Mouse (Mus musculus) stomach, postnatal 0 days (tissue): ENCODE results near the gene Twist2. TPM values are rescaled to one million over a fixed set of nuclear protein-coding genes. Genes with fewer than 3 reads are reported as not detected.
A peak's percentile ranks its signal among the peaks of the same experiment; 100 is the strongest.

Source experiments
- ATAC-seq: fragments of 200-750 bp; cut with Nextera tagmentation; 2 replicates; pipeline ENCODE4 v1.8.0; 2017; ENCODE audit not compliant: low FRiP score, low TSS enrichment
- DNase-seq: peaks from one replicate; pipeline ENCODE4 v3.0.0-alpha.2; 2016; ENCODE audit warnings: low spot score
- H3K27ac ChIP-seq: fragments of 300-500 bp; sonication (generic); replicated peaks from 2 replicates; pipeline ENCODE4 v1.5.1; 2014; ENCODE audit warnings: mild to moderate bottlenecking, control low read depth
- H3K27me3 ChIP-seq: fragments of 300-500 bp; sonication (generic); 2 replicates; pipeline ENCODE4 v1.6.1; 2014; ENCODE audit warnings: low read length; ENCODE audit not compliant: control insufficient read depth, insufficient read depth
- H3K36me3 ChIP-seq: fragments of 300-500 bp; sonication (generic); 2 replicates; pipeline ENCODE4 v1.6.1; 2014; ENCODE audit warnings: low read length, mixed read lengths; ENCODE audit not compliant: control insufficient read depth, insufficient read depth
- H3K4me1 ChIP-seq: fragments of 300-500 bp; sonication (generic); replicated peaks from 2 replicates; pipeline ENCODE4 v1.6.1; 2014; ENCODE audit warnings: antibody characterized with exemption; ENCODE audit not compliant: control insufficient read depth, insufficient read depth
- H3K4me2 ChIP-seq: fragments of 300-500 bp; sonication (generic); replicated peaks from 2 replicates; pipeline ENCODE4 v1.6.1; 2014; ENCODE audit warnings: low read depth, mild to moderate bottlenecking, control low read depth, moderate library complexity
- H3K4me3 ChIP-seq: fragments of 300-500 bp; sonication (generic); 2 replicates; pipeline ENCODE4 v1.5.1; 2014; ENCODE audit warnings: low read depth, low read length, control low read depth
- H3K9ac ChIP-seq: fragments of 300-500 bp; sonication (generic); 2 replicates; pipeline ENCODE4 v1.6.1; 2014; ENCODE audit warnings: mild to moderate bottlenecking, low read length, control low read depth, mixed read lengths
- H3K9me3 ChIP-seq: fragments of 300-500 bp; sonication (generic); 2 replicates; pipeline ENCODE4 v1.6.1; 2016; ENCODE audit warnings: low read length; ENCODE audit not compliant: control insufficient read depth
- CTCF ChIP-seq: IDR thresholded peaks from 2 replicates; pipeline ENCODE4 v1.5.1; 2016; ENCODE audit warnings: antibody characterized with exemption, low read depth, mild to moderate bottlenecking, moderate library complexity
- EP300 ChIP-seq: optimal IDR thresholded peaks from 2 replicates; pipeline ENCODE3; 2016; ENCODE audit warnings: antibody characterized with exemption
- WGBS: fragments of 180-500 bp; shearing (Covaris S2); extraction: QIAGEN DNeasy Blood & Tissue Kit; methylation state at CpG from one replicate; pipeline ENCODE4 v1.1.7; 2014; 5-methylcytosine and 5-hydroxymethylcytosine counted together
- polyA plus RNA-seq: library from polyadenylated mRNA; unstranded; fragments of >200 nt; fragmentation: Nextera tagmentation; extraction: Ambion mirVana; gene quantifications from 2 replicates; pipeline ENCODE4 v1.2.1, GENCODE M21; 2015

The Twist2 gene
- polyA plus RNA-seq, 1 experiment from 2014 or later, result 3.7 TPM

GRCm38 (mm10) chr1:91776928-91777327 is 24.3 kb upstream of the Twist2 start:
- no peaks in the 10 kb centered on the region for H3K27me3 ChIP-seq
- H3K9ac ChIP-seq, result no peak overlapping the region
- ATAC-seq, result no peak
- DNase-seq, result no peak
- WGBS, result 66% methylated on average over 5 of the region's 5 CpGs
- H3K9me3 ChIP-seq, result no peaks in the 10 kb centered on the region
- TF ChIP-seq EP300, result no peak
- TF ChIP-seq CTCF, result no peak
- no peak overlapping the region for H3K4me2 ChIP-seq
- H3K27ac ChIP-seq, result no peak overlapping the region
- H3K4me1 ChIP-seq, result no peaks in the 10 kb centered on the region
- no peaks in the 10 kb centered on the region for H3K36me3 ChIP-seq
- no peak overlapping the region for H3K4me3 ChIP-seq

GRCm38 (mm10) chr1:91779819-91780218 is 21.4 kb upstream of the Twist2 start:
- H3K4me2 ChIP-seq, result no peak overlapping the region
- 83% methylated on average over 4 of the region's 4 CpGs for WGBS
- H3K9ac ChIP-seq, result no peak overlapping the region
- H3K4me1 ChIP-seq, result no peaks in the 10 kb centered on the region
- H3K4me3 ChIP-seq, result no peak overlapping the region
- H3K27me3 ChIP-seq, result no peaks in the 10 kb centered on the region
- no peaks in the 10 kb centered on the region for H3K36me3 ChIP-seq
- DNase-seq (no peak), ATAC-seq (no peak)
- H3K27ac ChIP-seq, result no peak overlapping the region
- no peaks in the 10 kb centered on the region for H3K9me3 ChIP-seq
- TF ChIP-seq CTCF (no peak), EP300 (no peak)

- H3K9me3 ChIP-seq, result no peaks in the 10 kb centered on the region
- H3K36me3 ChIP-seq, result no peaks in the 10 kb centered on the region
- no peak overlapping the region for H3K4me2 ChIP-seq
- no peak overlapping the region for H3K9ac ChIP-seq
- DNase-seq (no peak), ATAC-seq (no peak)
- H3K4me3 ChIP-seq, result no peak overlapping the region
- WGBS, result 61% methylated on average over 7 of the region's 7 CpGs
- no peaks in the 10 kb centered on the region for H3K27me3 ChIP-seq
- H3K27ac ChIP-seq, result no peak overlapping the region
- no peaks in the 10 kb centered on the region for H3K4me1 ChIP-seq
- TF ChIP-seq CTCF (no peak), EP300 (no peak)
Observed at GRCm38 (mm10) chr1:91781182-91781581, 20.1 kb upstream of the Twist2 start.

- ATAC-seq (no peak), DNase-seq (no peak)
- WGBS, result 80% methylated on average over 3 of the region's 3 CpGs
- Histone ChIP-seq H3K27me3 (no peaks in the 10 kb centered on the region), H3K4me2 (no peak overlapping the region), H3K36me3 (no peaks in the 10 kb centered on the region), H3K9ac (no peak overlapping the region), H3K4me1 (no peaks in the 10 kb centered on the region), H3K27ac (no peak overlapping the region), H3K4me3 (no peak overlapping the region), H3K9me3 (no peaks in the 10 kb centered on the region)
- TF ChIP-seq EP300 (no peak), CTCF (no peak)
Observed at GRCm38 (mm10) chr1:91784162-91784561, 17.1 kb upstream of the Twist2 start.

GRCm38 (mm10) chr1:91799323-91799722 is 1.9 kb upstream of the Twist2 start:
- no peak overlapping the region for H3K4me2 ChIP-seq
- WGBS, result 47% methylated on average over 3 of the region's 3 CpGs
- no peak overlapping the region for H3K27ac ChIP-seq
- no peak overlapping the region for H3K9ac ChIP-seq
- TF ChIP-seq CTCF, result no peak
- no peak for TF ChIP-seq EP300
- DNase-seq, result no peak
- no peak for ATAC-seq
- no peaks in the 10 kb centered on the region for H3K4me1 ChIP-seq
- no peaks in the 10 kb centered on the region for H3K9me3 ChIP-seq
- H3K4me3 ChIP-seq, result no peak overlapping the region
- no peaks in the 10 kb centered on the region for H3K36me3 ChIP-seq
- H3K27me3 ChIP-seq, result peaks cover 8% of the 10 kb centered on the region; the same call in 1 of the 2 replicates

GRCm38 (mm10) chr1:91800348-91800747 is 913 bp upstream of the Twist2 start:
- ATAC-seq (no peak), DNase-seq (no peak)
- no peaks in the 10 kb centered on the region for H3K4me1 ChIP-seq
- WGBS, result 70% methylated on average over 13 of the region's 13 CpGs
- H3K9ac ChIP-seq, result no peak overlapping the region
- peaks cover 8% of the 10 kb centered on the region; the same call in 1 of the 2 replicates for H3K27me3 ChIP-seq
- no peaks in the 10 kb centered on the region for H3K36me3 ChIP-seq
- H3K27ac ChIP-seq, result no peak overlapping the region
- H3K4me3 ChIP-seq, result peak overlapping the region; percentile 47
- H3K9me3 ChIP-seq, result no peaks in the 10 kb centered on the region
- no peak for TF ChIP-seq CTCF
- no peak for TF ChIP-seq EP300
- peak overlapping the region; percentile 71 for H3K4me2 ChIP-seq
